Mouse (Mus musculus) stomach, embryonic 14.5 days (tissue): Measurements from ENCODE around the gene Celsr1. TPM values are rescaled to one million over a fixed set of nuclear protein-coding genes. Genes with fewer than 3 reads are reported as not detected.
A peak's percentile ranks its signal among the peaks of the same experiment; 100 is the strongest.

Source experiments
- ATAC-seq: fragments of 200-750 bp; cut with Nextera tagmentation; 2 replicates; pipeline ENCODE4 v1.8.0; 2017; ENCODE audit warnings: low read depth, moderate TSS enrichment; ENCODE audit not compliant: insufficient number of reproducible peaks, insufficient read depth, low FRiP score
- H3K27ac ChIP-seq: fragments of 300-500 bp; sonication (generic); 2 replicates; pipeline ENCODE4 v1.5.1; 2014; ENCODE audit warnings: mild to moderate bottlenecking, low read length, moderate library complexity, mixed read lengths
- H3K27me3 ChIP-seq: fragments of 300-500 bp; sonication (generic); 2 replicates; pipeline ENCODE4 v1.6.1; 2014; ENCODE audit warnings: low read length, control low read depth, mixed read lengths; ENCODE audit not compliant: control insufficient read depth, insufficient read depth
- H3K36me3 ChIP-seq: fragments of 300-500 bp; sonication (generic); 2 replicates; pipeline ENCODE4 v1.6.1; 2014; ENCODE audit warnings: mild to moderate bottlenecking, control low read depth, low read length, moderate library complexity, mixed read lengths; ENCODE audit not compliant: control insufficient read depth, insufficient read depth
- H3K4me1 ChIP-seq: fragments of 300-500 bp; sonication (generic); 2 replicates; pipeline ENCODE4 v1.6.1; 2014; ENCODE audit warnings: low read length, control low read depth, mixed read lengths; ENCODE audit not compliant: control insufficient read depth, insufficient read depth
- H3K4me2 ChIP-seq: fragments of 300-500 bp; sonication (generic); replicated peaks from 2 replicates; pipeline ENCODE4 v1.6.1; 2014; ENCODE audit warnings: low read depth, low read length, control low read depth
- H3K4me3 ChIP-seq: fragments of 300-500 bp; sonication (generic); 2 replicates; pipeline ENCODE4 v1.5.1; 2014; ENCODE audit warnings: low read depth, low read length, control low read depth
- H3K9ac ChIP-seq: fragments of 300-500 bp; sonication (generic); replicated peaks from 2 replicates; pipeline ENCODE4 v1.6.1; 2014; ENCODE audit warnings: low read depth, mild to moderate bottlenecking, control low read depth, low read length, moderate library complexity, mixed read lengths
- H3K9me3 ChIP-seq: fragments of 300-500 bp; sonication (generic); 2 replicates; pipeline ENCODE4 v1.6.1; 2016; ENCODE audit warnings: low read depth, low read length, control low read depth; ENCODE audit not compliant: control insufficient read depth
- WGBS: fragments of 180-500 bp; shearing (Covaris S2); extraction: QIAGEN DNeasy Blood & Tissue Kit; methylation state at CpG from one replicate; pipeline ENCODE4 v1.1.7; 2014; 5-methylcytosine and 5-hydroxymethylcytosine counted together
- polyA plus RNA-seq: library from polyadenylated mRNA; unstranded; fragments of >200 nt; fragmentation: Nextera tagmentation; extraction: Ambion mirVana; gene quantifications from 2 replicates; pipeline ENCODE4 v1.2.1, GENCODE M21; 2014

The Celsr1 gene
- polyA plus RNA-seq, 1 experiment from 2014 or later: 7.8 TPM

DNA sequence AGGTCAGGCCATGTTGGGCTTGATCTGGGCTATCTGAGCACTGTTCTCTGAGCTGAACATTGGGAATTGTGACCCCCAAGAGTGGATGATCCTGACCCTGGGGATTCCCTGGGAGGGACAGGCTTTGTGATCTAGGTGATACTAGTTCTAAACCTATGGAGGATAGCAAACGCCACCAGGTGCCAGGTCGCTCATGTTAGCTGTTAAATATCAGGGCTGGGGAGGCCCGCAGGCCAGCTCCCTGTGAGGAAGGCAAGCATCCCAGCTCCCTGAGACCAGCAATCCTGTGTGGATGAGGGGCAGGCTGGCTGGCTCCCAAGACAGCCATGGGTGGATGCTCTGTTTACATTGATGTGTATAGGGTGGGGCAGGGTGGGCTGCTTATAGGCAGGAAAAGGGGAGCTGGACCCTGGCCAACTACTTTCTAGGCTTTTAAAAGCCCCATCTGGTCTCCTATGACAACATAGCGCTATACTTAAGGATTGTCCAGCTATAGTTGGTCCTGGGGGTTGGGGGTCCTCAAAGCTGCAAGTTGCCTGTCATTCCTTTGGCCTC is 34.4 kb upstream of the Celsr1 start:
- Histone ChIP-seq H3K4me3 (no peak overlapping the region), H3K27ac (peak overlapping the region; percentile 52; the same call in 1 of the 2 replicates), H3K9ac (no peak overlapping the region), H3K4me2 (0 out of 2 replicates have a peak overlapping the region, but pooled peaks have one; percentile 10), H3K36me3 (no peaks in the 10 kb centered on the region), H3K9me3 (no peaks in the 10 kb centered on the region), H3K4me1 (peaks cover 30% of the 10 kb centered on the region), H3K27me3 (no peaks in the 10 kb centered on the region)
- no peak; the same call in 1 of the 2 replicates for ATAC-seq
- 52% methylated on average over 4 of the region's 4 CpGs for WGBS

DNA sequence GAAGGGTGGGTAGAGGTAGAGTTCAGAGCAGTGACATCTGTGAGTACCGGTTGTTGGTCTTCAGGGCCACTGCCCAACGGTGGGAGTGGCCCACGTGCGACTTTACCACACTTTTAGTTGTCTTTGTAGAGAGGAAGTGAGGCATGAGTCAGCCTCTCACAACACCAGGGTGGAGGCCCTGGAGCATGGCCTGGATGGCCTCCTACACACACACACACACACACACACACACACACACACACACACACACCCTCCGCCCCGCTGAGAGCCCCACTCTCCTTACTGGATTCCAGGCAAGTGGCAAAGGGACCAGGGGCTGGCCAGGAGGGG is 34.0 kb upstream of the Celsr1 start:
- H3K4me2 ChIP-seq: 0 out of 2 replicates have a peak overlapping the region, but pooled peaks have one; percentile 10
- no peaks in the 10 kb centered on the region for H3K9me3 ChIP-seq
- WGBS: 38% methylated on average over 6 of the region's 6 CpGs
- no peak overlapping the region for H3K4me3 ChIP-seq
- peak; percentile 50; the same call in 1 of the 2 replicates for ATAC-seq
- H3K9ac ChIP-seq: no peak overlapping the region
- H3K27me3 ChIP-seq: no peaks in the 10 kb centered on the region
- peak overlapping the region; percentile 52; the same call in 1 of the 2 replicates for H3K27ac ChIP-seq
- H3K36me3 ChIP-seq: no peaks in the 10 kb centered on the region
- peaks cover 30% of the 10 kb centered on the region for H3K4me1 ChIP-seq

DNA sequence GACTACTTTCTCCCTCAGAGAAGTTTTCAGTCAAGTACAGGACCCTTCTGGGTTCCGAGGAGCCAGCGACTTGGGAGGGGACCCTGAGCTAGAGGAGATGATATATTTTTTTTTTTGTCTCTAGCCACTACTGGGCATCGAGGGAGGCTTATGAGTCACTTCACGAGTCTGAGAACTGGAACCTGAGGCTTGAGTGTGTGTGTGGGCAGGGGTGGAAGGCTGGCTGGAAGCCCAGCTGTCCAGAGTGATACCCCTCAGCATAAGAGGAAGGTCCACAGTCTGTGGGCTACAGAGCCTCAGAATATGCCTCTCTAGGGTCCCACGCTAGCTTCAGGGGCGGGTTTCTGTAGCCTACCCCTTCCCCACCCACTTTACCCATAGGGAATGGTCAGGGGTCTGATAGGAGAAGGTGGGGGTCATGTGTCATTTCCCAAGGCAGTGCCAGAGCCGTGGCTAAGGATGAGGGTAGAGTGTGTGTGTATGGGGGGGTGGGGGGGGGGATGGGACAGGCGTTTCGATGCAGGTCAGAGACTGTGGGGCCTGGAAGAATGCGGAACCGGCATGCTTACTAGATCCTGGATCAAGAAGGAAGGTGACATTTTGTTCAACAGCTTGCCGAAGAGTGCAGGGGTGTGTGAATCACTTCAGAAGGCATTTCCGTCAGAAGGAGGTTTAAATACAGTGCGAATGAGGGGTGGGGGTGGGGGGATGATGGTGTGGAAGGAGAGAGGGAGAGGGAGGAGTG is 33.4 kb upstream of the Celsr1 start:
- peak overlapping the region; percentile 52 for H3K27ac ChIP-seq
- no peaks in the 10 kb centered on the region for H3K9me3 ChIP-seq
- H3K4me3 ChIP-seq: no peak overlapping the region
- no peaks in the 10 kb centered on the region for H3K36me3 ChIP-seq
- H3K9ac ChIP-seq: no peak overlapping the region
- no peaks in the 10 kb centered on the region for H3K27me3 ChIP-seq
- no peak overlapping the region for H3K4me2 ChIP-seq
- peaks cover 31% of the 10 kb centered on the region for H3K4me1 ChIP-seq
- WGBS: 44% methylated on average over 14 of the region's 14 CpGs
- ATAC-seq: no peak

- WGBS: 80% methylated on average over 4 of the region's 4 CpGs
- Histone ChIP-seq H3K27me3 (no peaks in the 10 kb centered on the region), H3K27ac (no peak overlapping the region), H3K4me1 (peaks cover 44% of the 10 kb centered on the region), H3K4me3 (no peak overlapping the region), H3K4me2 (no peak overlapping the region), H3K9me3 (no peaks in the 10 kb centered on the region), H3K36me3 (no peaks in the 10 kb centered on the region), H3K9ac (no peak overlapping the region)
- no peak for ATAC-seq
Measured at GRCm38 (mm10) chr15:86065367-86065766, 31.8 kb upstream of the Celsr1 start.

- Histone ChIP-seq H3K27me3 (no peaks in the 10 kb centered on the region), H3K36me3 (no peaks in the 10 kb centered on the region), H3K9me3 (no peaks in the 10 kb centered on the region), H3K4me3 (no peak overlapping the region), H3K4me1 (peaks cover 50% of the 10 kb centered on the region), H3K4me2 (no peak overlapping the region), H3K27ac (no peak overlapping the region), H3K9ac (no peak overlapping the region)
- ATAC-seq: no peak
- WGBS: 85% methylated on average over 3 of the region's 3 CpGs
Measured at GRCm38 (mm10) chr15:86064850-86065229, 31.3 kb upstream of the Celsr1 start.

GRCm38 (mm10) chr15:86064191-86064849 is 30.7 kb upstream of the Celsr1 start:
- H3K4me1 ChIP-seq: peaks cover 52% of the 10 kb centered on the region
- no peaks in the 10 kb centered on the region for H3K27me3 ChIP-seq
- H3K9ac ChIP-seq: no peak overlapping the region
- no peak overlapping the region for H3K4me3 ChIP-seq
- no peak overlapping the region for H3K4me2 ChIP-seq
- H3K27ac ChIP-seq: no peak overlapping the region
- no peak for ATAC-seq
- H3K36me3 ChIP-seq: no peaks in the 10 kb centered on the region
- WGBS: 86% methylated on average over 8 of the region's 8 CpGs
- H3K9me3 ChIP-seq: no peaks in the 10 kb centered on the region

DNA sequence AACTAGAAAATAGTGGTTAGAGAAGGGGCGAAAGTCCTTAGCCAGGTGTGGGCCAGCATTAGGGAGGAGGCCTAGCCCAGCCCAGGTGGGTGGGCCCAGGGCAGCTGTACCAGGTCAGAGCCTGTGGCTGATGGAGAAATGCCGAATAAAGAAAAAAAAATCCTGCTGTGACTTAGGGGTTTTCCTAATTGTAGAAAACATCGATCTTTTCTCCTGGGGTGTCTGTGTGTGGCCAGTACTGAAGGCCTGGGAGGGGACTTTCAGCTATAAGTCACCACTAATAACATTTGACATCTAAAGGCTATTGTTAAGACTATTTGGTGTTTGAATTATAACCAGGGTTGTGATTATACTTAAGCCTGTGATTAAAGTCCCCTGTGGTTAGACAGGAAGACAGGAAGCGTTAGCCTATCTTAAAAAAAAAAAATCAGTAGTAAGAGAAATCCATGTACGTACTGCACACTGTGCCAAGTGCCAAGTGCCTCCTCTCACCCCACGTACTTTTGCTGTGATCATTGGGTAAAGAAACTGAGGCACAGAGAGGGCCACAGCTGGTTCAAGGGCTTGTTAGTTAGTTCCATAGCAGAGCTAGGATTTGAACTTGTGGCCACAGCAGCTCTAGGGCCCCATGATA is 28.4 kb upstream of the Celsr1 start:
- Histone ChIP-seq H3K4me3 (no peak overlapping the region), H3K4me2 (no peak overlapping the region), H3K9ac (no peak overlapping the region), H3K4me1 (peaks cover 37% of the 10 kb centered on the region), H3K9me3 (no peaks in the 10 kb centered on the region), H3K36me3 (no peaks in the 10 kb centered on the region), H3K27me3 (no peaks in the 10 kb centered on the region), H3K27ac (0 out of 2 replicates have a peak overlapping the region, but pooled peaks have one; percentile 21)
- WGBS: 48% methylated on average over 6 of the region's 6 CpGs
- ATAC-seq: no peak

- Histone ChIP-seq H3K4me3 (no peak overlapping the region), H3K4me1 (peaks cover 31% of the 10 kb centered on the region), H3K36me3 (no peaks in the 10 kb centered on the region), H3K27ac (no peak overlapping the region; the same call in 1 of the 2 replicates), H3K27me3 (no peaks in the 10 kb centered on the region), H3K9me3 (no peaks in the 10 kb centered on the region), H3K4me2 (no peak overlapping the region), H3K9ac (no peak overlapping the region)
- WGBS: 88% methylated on average over 7 of the region's 7 CpGs
- no peak for ATAC-seq
Measured at GRCm38 (mm10) chr15:86061221-86061620, 27.6 kb upstream of the Celsr1 start.
